Mouse (Mus musculus): ENCODE results near the gene Mtmr4. TPM values are rescaled to one million over a fixed set of nuclear protein-coding genes. Genes with fewer than 3 reads are reported as not detected.

The Mtmr4 gene
- polyA plus RNA-seq, 1 experiment from 2014 or later, result 57.2 TPM

GRCm38 (mm10) chr11:87587211-87587874 lies 4.6 kb upstream of the Mtmr4 start:
- H3K4me2 ChIP-seq, result no peak overlapping the region
- peaks cover 20% of the 10 kb centered on the region for H3K4me1 ChIP-seq
- no peaks in the 10 kb centered on the region for H3K9me3 ChIP-seq
- no peaks in the 10 kb centered on the region for H3K27me3 ChIP-seq (replicated peaks)
- H3K4me3 ChIP-seq, result no peak overlapping the region
- H3K9ac ChIP-seq, result no peak overlapping the region
- 92% methylated on average over 5 of the region's 5 CpGs for WGBS
- H3K27ac ChIP-seq, result no peak overlapping the region
- no peak for ATAC-seq (replicated peaks)
- no peaks in the 10 kb centered on the region for H3K36me3 ChIP-seq (replicated peaks)

- no peak overlapping the region for H3K9ac ChIP-seq
- H3K9me3 ChIP-seq, result no peaks in the 10 kb centered on the region
- H3K27ac ChIP-seq, result no peak overlapping the region
- H3K4me1 ChIP-seq, result peaks cover 42% of the 10 kb centered on the region
- ATAC-seq (replicated peaks), result no peak
- H3K4me2 ChIP-seq, result no peak overlapping the region
- H3K4me3 ChIP-seq, result no peak overlapping the region
- no peaks in the 10 kb centered on the region for H3K27me3 ChIP-seq (replicated peaks)
- no peaks in the 10 kb centered on the region for H3K36me3 ChIP-seq (replicated peaks)
- WGBS, result 93% methylated on average over 8 of the region's 8 CpGs
Observed at GRCm38 (mm10) chr11:87589605-87590004, 2.4 kb upstream of the Mtmr4 start.

- Histone ChIP-seq H3K9ac (peak overlapping the region; percentile 82), H3K4me3 (peak overlapping the region; percentile 72), H3K4me1 (peaks cover 49% of the 10 kb centered on the region), H3K27ac (peak overlapping the region; percentile 88), H3K9me3 (no peaks in the 10 kb centered on the region), H3K27me3 (replicated peaks) (no peaks in the 10 kb centered on the region), H3K36me3 (replicated peaks) (no peaks in the 10 kb centered on the region), H3K4me2 (peak overlapping the region; percentile 86)
- WGBS, result 3% methylated on average over 25 of the region's 25 CpGs
- no peak for ATAC-seq (replicated peaks)
Observed at GRCm38 (mm10) chr11:87590841-87591525, 979 bp upstream of the Mtmr4 start.

- under 1% methylated on average over 15 of the region's 15 CpGs for WGBS
- H3K4me3 ChIP-seq, result peak overlapping the region; percentile 72
- ATAC-seq (replicated peaks), result no peak; the same call in 1 of the 2 replicates
- H3K27ac ChIP-seq, result peak overlapping the region; percentile 90
- H3K9ac ChIP-seq, result peak overlapping the region; percentile 81
- H3K27me3 ChIP-seq (replicated peaks), result no peaks in the 10 kb centered on the region
- peaks cover 59% of the 10 kb centered on the region for H3K4me1 ChIP-seq
- H3K36me3 ChIP-seq (replicated peaks), result peaks cover under 1% of the 10 kb centered on the region; the same call in 1 of the 2 replicates
- H3K4me2 ChIP-seq, result peak overlapping the region; percentile 78
- no peaks in the 10 kb centered on the region for H3K9me3 ChIP-seq
Observed at GRCm38 (mm10) chr11:87592354-87592695, 363 bp downstream of the Mtmr4 start.

GRCm38 (mm10) chr11:87592713-87593598 lies 994 bp downstream of the Mtmr4 start:
- 35% methylated on average over 13 of the region's 13 CpGs for WGBS
- no peak for ATAC-seq (replicated peaks)

GRCm38 (mm10) chr11:87595327-87595841 lies 3.4 kb downstream of the Mtmr4 start:
- WGBS, result under 1% methylated on average over 31 of the region's 37 CpGs
- Histone ChIP-seq H3K9me3 (no peaks in the 10 kb centered on the region), H3K4me2 (peak overlapping the region; percentile 70), H3K4me3 (peak overlapping the region; percentile 72), H3K27ac (peak overlapping the region; percentile 79), H3K27me3 (replicated peaks) (no peaks in the 10 kb centered on the region), H3K36me3 (replicated peaks) (peaks cover 29% of the 10 kb centered on the region), H3K9ac (peak overlapping the region; percentile 92), H3K4me1 (peaks cover 51% of the 10 kb centered on the region)
- ATAC-seq (replicated peaks), result peak; percentile 43

More at GRCm38 (mm10) chr11:87592713-87593598, 994 bp downstream of the Mtmr4 start:
- Histone ChIP-seq H3K36me3 (replicated peaks) (peaks cover 7% of the 10 kb centered on the region; the same call in 1 of the 2 replicates), H3K4me1 (peaks cover 64% of the 10 kb centered on the region), H3K4me3 (peak overlapping the region; percentile 72), H3K4me2 (peak overlapping the region; percentile 78), H3K27me3 (replicated peaks) (no peaks in the 10 kb centered on the region), H3K9ac (peak overlapping the region; percentile 81), H3K27ac (peak overlapping the region; percentile 90), H3K9me3 (no peaks in the 10 kb centered on the region)

GRCm38 (mm10) chr11:87595976-87596375 lies 4.0 kb downstream of the Mtmr4 start:
- H3K27me3 ChIP-seq (replicated peaks), result no peaks in the 10 kb centered on the region
- no peak for ATAC-seq (replicated peaks)
- H3K27ac ChIP-seq, result peak overlapping the region; percentile 79
- peak overlapping the region; percentile 92 for H3K9ac ChIP-seq
- WGBS, result 3% methylated on average over 7 of the region's 7 CpGs
- H3K4me2 ChIP-seq, result peak overlapping the region; percentile 70
- peaks cover 45% of the 10 kb centered on the region for H3K4me1 ChIP-seq
- peak overlapping the region; percentile 72 for H3K4me3 ChIP-seq
- peaks cover 35% of the 10 kb centered on the region for H3K36me3 ChIP-seq (replicated peaks)
- H3K9me3 ChIP-seq, result no peaks in the 10 kb centered on the region

GRCm38 (mm10) chr11:87596492-87596891 lies 4.5 kb downstream of the Mtmr4 start:
- ATAC-seq (replicated peaks), result no peak
- Histone ChIP-seq H3K27me3 (replicated peaks) (no peaks in the 10 kb centered on the region), H3K4me2 (peak overlapping the region; percentile 70), H3K4me3 (peak overlapping the region; percentile 72), H3K9ac (peak overlapping the region; percentile 92), H3K27ac (peak overlapping the region; percentile 79), H3K36me3 (replicated peaks) (peaks cover 38% of the 10 kb centered on the region), H3K9me3 (no peaks in the 10 kb centered on the region), H3K4me1 (peaks cover 45% of the 10 kb centered on the region)
- WGBS, result 24% methylated on average over 2 of the region's 2 CpGs

GRCm38 (mm10) chr11:87597061-87597460 lies 5.1 kb downstream of the Mtmr4 start:
- peak overlapping the region; percentile 70 for H3K4me2 ChIP-seq
- H3K4me3 ChIP-seq, result peak overlapping the region; percentile 72
- no peak for ATAC-seq (replicated peaks)
- H3K27ac ChIP-seq, result peak overlapping the region; percentile 79; the same call in 1 of the 2 replicates
- peaks cover 44% of the 10 kb centered on the region for H3K36me3 ChIP-seq (replicated peaks)
- peaks cover 45% of the 10 kb centered on the region for H3K4me1 ChIP-seq
- no peaks in the 10 kb centered on the region for H3K9me3 ChIP-seq
- peak overlapping the region; percentile 92; the same call in 1 of the 2 replicates for H3K9ac ChIP-seq
- H3K27me3 ChIP-seq (replicated peaks), result no peaks in the 10 kb centered on the region

- H3K36me3 ChIP-seq (replicated peaks), result peaks cover 69% of the 10 kb centered on the region
- no peak for ATAC-seq (replicated peaks)
- H3K9ac ChIP-seq, result no peak overlapping the region
- H3K27me3 ChIP-seq (replicated peaks), result no peaks in the 10 kb centered on the region
- H3K9me3 ChIP-seq, result no peaks in the 10 kb centered on the region
- WGBS, result 87% methylated on average over 13 of the region's 13 CpGs
- no peak overlapping the region for H3K4me3 ChIP-seq
- H3K4me1 ChIP-seq, result peaks cover 23% of the 10 kb centered on the region
- H3K4me2 ChIP-seq, result no peak overlapping the region
- no peak overlapping the region for H3K27ac ChIP-seq
Observed at GRCm38 (mm10) chr11:87599395-87600089, 7.6 kb downstream of the Mtmr4 start.

GRCm38 (mm10) chr11:87600322-87600853 lies 8.4 kb downstream of the Mtmr4 start:
- 96% methylated on average over 10 of the region's 10 CpGs for WGBS
- no peaks in the 10 kb centered on the region for H3K27me3 ChIP-seq (replicated peaks)

More at GRCm38 (mm10) chr11:87600322-87600853, 8.4 kb downstream of the Mtmr4 start:
- Histone ChIP-seq H3K4me2 (no peak overlapping the region), H3K4me1 (peaks cover 16% of the 10 kb centered on the region), H3K36me3 (replicated peaks) (peaks cover 77% of the 10 kb centered on the region), H3K9me3 (no peaks in the 10 kb centered on the region), H3K9ac (no peak overlapping the region), H3K4me3 (no peak overlapping the region), H3K27ac (no peak overlapping the region)
- ATAC-seq (replicated peaks), result no peak

All from midbrain, embryonic 15.5 days (tissue).